Mouse (Mus musculus): Measurements from ENCODE around the gene Sco2.

GRCm38 (mm10) chr15:89363051-89363450 lies 10.6 kb downstream of the Sco2 start:
- no peak for TF ChIP-seq POLR2A (IDR thresholded peaks at IDR 0.05; ENCODE audit: extremely low read depth, insufficient read depth, low read length)
- no peak for TF ChIP-seq CTCF (IDR thresholded peaks at IDR 0.05; ENCODE audit: extremely low read depth, insufficient read depth, low read length)

All from cortical plate, adult 2 months (tissue).